Mouse (Mus musculus): ENCODE measurements around the gene Cfap58. TPM values are rescaled to one million over a fixed set of nuclear protein-coding genes. Genes with fewer than 3 reads are reported as not detected.
A peak's percentile ranks its signal among the peaks of the same experiment; 100 is the strongest.

The Cfap58 gene
- total RNA-seq, 2 experiments from 2014 or later: 2.2 to 2.3 TPM

GRCm38 (mm10) chr19:47917396-47917795 lies 20.1 kb upstream of the Cfap58 start:
- DNase-seq: no peak

- DNase-seq: no peak
Observed at GRCm38 (mm10) chr19:47918016-47918415, 19.5 kb upstream of the Cfap58 start.

GRCm38 (mm10) chr19:47918455-47919101 lies 18.9 kb upstream of the Cfap58 start:
- DNase-seq: no peak

GRCm38 (mm10) chr19:47919126-47919965 lies 18.1 kb upstream of the Cfap58 start, which contains the start of the genes Cfap43 and Itprip:
Gene Cfap43, minus strand, starts transcription at chr19:47919287.
Gene Itprip, minus strand, starts transcription at chr19:47919299.
- peak; percentile 84 for DNase-seq

- peak; percentile 82 for DNase-seq
Observed at GRCm38 (mm10) chr19:47919966-47920375, 17.5 kb upstream of the Cfap58 start.

GRCm38 (mm10) chr19:47925819-47926218 lies 11.7 kb upstream of the Cfap58 start:
- no peak for DNase-seq

GRCm38 (mm10) chr19:47927032-47927431 lies 10.4 kb upstream of the Cfap58 start:
- DNase-seq: no peak

GRCm38 (mm10) chr19:47929043-47929442 lies 8.4 kb upstream of the Cfap58 start:
- DNase-seq: no peak

GRCm38 (mm10) chr19:47931982-47932638 lies 5.4 kb upstream of the Cfap58 start:
- DNase-seq: peak; percentile 50

GRCm38 (mm10) chr19:47934146-47934545 lies 3.3 kb upstream of the Cfap58 start:
- DNase-seq: no peak

- no peak for DNase-seq
Observed at GRCm38 (mm10) chr19:47934636-47935238, 2.7 kb upstream of the Cfap58 start.

GRCm38 (mm10) chr19:47935530-47935929 lies 1.9 kb upstream of the Cfap58 start:
- DNase-seq: no peak

- no peak for DNase-seq
Observed at GRCm38 (mm10) chr19:47936490-47936889, 985 bp upstream of the Cfap58 start.

- DNase-seq: no peak
Observed at GRCm38 (mm10) chr19:47936938-47937337, 537 bp upstream of the Cfap58 start.

GRCm38 (mm10) chr19:47939361-47939760 lies 1.9 kb downstream of the Cfap58 start:
- DNase-seq: no peak

- DNase-seq: peak; percentile 14
Observed at GRCm38 (mm10) chr19:47946821-47947465, 9.5 kb downstream of the Cfap58 start.

GRCm38 (mm10) chr19:47950946-47951345 lies 13.5 kb downstream of the Cfap58 start:
- DNase-seq: no peak

- DNase-seq: no peak
Observed at GRCm38 (mm10) chr19:47953169-47953568, 15.7 kb downstream of the Cfap58 start.

GRCm38 (mm10) chr19:47958181-47958580 lies 20.7 kb downstream of the Cfap58 start:
- DNase-seq: no peak

- DNase-seq: no peak
Observed at GRCm38 (mm10) chr19:47968993-47969659, 31.7 kb downstream of the Cfap58 start.

GRCm38 (mm10) chr19:47971066-47971465 lies 33.6 kb downstream of the Cfap58 start:
- no peak for DNase-seq
